Mouse (Mus musculus) c-Kit-positive CD71-positive TER-119-positive erythroid progenitor cells, embryonic 14.5 days (primary cell): ENCODE measurements around the gene Dis3l2.

Source experiments
- DNase-seq: peaks from one replicate; pipeline ENCODE4 v3.0.0-alpha.2; 2013; ENCODE audit warnings: low spot score

Gene Dis3l2

DNA sequence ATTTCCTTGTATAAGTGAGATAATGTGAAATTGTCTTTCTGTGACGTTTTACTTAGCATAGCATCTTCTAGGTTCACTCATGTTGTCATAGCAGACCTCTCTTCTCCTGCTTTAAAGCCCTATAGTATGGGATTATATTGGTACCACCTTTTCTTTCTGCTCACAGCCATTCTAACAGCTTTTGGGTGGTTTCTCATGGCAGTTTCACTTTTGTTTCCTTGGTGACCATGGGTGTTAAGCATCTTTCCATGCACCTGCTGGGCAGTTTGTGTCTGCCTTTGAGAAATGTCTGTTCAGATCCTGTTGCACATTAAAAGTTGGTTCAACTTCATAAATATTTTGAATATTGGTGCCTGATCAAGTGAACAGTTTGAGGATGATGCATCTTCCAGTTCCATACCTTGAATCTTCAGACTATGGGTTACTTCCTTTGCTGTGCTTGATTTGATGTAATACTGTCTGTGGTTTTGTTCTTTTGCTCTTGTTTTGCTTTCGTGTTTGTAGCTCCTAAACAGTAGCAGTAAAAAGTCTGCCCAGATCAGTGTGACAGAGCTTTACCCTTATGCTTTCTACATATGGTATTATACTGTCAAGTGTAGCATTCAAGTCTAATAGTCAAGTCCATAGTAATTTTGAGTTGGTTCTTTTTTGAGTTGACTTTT, 29.7 kb downstream of the Dis3l2 start:
- no peak for DNase-seq

DNA sequence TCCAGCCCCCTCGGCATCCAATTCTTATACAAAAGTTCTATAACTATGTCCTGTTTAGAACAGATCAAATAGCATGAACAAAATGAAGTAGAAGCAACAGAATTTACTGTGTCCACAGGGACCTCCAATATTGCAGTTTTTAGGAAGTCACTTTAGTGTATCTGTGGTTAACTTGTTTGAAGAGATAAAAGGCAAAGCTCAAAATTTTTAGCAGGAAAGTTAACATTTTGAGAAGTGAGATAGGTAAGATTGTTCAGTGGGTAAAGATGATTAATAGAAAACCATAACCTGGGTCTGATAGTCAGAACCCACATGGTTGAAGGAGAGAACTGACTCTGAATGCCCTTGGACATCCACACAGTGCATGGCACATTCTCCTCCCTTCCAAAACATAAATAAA, 32.8 kb downstream of the Dis3l2 start:
- no peak for DNase-seq

DNA sequence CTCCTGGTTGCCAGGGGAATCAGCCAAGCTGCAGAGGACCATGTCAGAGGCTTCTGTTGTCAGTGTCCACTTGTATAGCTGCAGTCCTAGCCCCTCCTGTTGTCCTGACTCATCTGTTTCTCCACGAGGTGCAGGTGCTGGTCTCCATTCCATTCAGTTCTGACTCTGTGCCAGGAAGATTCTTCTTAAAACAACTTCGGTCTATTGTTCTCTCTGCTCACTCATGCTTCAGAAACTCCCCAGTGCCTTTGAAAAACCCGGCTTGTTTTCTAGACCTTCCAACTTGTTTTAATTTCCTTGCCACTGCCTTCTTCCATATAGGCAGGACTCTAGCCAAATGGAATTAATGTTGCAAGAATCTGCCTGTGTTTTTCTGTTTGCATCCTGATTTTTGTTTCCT, 39.3 kb downstream of the Dis3l2 start:
- no peak for DNase-seq

DNA sequence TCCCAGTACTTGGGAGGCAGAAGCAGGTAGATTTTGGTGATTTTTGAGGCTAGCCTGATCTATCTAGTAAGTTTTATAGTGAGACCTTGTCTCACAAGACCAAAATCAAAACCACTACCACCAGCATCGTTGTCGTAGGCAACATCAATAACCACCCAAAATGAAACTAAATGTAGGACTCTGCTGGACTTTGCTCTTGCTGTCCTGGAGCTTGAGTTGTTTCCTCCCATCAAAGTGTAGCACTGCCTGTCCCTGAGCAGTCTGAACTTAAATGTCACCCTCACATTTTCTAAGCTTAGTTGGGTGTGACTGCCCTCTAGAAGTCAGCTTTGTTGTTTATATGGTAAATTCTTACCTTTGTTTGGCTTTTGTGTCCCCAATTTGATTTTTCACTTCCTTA, 43.4 kb downstream of the Dis3l2 start:
- no peak for DNase-seq

DNA sequence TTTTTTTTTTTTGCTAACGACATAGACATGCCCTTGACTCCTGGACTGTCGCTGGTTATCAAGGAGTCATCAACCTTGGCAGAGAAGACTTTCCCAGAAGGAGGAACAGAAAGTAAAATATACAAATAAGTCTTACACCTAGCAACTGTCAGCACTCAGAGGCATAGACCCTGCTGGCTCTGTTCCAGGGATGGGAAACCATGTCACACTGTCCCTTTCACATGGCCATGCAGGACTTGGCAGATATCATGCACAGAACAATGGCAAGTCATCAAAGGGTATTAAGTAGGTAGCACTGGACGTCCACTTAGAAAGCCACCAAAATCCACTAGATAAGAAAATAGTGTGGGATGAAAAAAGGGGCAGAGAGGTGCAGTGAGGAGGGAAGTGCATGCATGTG, 46.5 kb downstream of the Dis3l2 start:
- DNase-seq = no peak

DNA sequence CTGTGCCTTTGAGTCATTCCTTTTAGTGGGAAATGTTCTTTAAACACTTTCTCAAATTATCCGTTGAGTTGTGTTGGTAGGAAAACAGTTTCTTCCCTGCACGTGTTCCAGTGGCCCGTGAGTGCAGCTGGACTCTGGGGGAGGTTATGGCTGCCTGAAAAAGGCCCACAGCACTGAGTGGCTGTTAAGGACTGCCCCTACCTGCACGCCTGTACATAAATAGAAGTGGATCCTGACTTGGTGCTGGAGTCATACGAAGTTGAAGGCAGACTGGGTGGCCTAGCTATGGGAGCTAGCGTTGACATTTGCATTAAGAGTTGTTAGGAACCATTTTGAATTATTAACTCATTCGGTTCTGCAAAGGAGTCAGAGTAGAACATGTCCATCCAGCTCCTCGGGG, 49.8 kb downstream of the Dis3l2 start:
- no peak for DNase-seq

DNA sequence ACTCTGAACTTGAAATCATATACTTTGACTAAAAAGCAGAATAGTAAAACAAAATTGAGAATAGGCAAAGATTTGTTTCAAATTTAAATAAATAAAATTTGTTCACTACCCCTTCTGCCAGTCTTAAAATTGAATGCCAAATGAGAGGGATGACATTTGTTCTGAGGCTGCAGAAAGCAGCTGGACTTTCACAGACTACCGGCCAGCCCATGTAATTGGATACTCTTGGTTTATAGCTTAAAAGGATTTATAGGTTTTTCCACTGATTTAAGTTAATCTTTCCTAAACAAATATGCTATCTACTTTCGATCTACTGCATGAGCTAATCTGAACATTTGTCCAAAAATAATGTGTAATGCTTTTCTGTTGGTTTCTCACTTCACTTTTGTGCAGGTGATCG, 50.7 kb downstream of the Dis3l2 start:
- DNase-seq = no peak

DNA sequence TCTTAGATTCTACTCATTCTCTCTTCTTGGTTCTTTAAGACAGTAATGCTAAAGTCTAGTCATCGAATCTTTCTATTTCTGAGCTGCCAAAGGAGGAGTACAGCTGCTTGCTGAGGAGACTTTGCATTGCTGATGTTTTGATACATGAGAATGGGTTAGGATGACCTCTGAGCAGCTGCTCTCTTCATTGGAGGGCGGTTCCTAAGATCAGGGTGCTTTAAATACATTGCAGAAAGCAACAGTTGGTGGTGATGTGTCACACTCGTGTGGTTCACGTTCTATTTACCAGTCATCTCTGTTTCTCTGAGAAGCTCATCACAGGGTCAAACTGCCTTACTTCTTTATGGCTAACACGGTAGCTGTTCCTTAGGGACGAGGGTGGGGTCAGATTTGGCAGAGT, 54.5 kb downstream of the Dis3l2 start:
- no peak for DNase-seq

DNA sequence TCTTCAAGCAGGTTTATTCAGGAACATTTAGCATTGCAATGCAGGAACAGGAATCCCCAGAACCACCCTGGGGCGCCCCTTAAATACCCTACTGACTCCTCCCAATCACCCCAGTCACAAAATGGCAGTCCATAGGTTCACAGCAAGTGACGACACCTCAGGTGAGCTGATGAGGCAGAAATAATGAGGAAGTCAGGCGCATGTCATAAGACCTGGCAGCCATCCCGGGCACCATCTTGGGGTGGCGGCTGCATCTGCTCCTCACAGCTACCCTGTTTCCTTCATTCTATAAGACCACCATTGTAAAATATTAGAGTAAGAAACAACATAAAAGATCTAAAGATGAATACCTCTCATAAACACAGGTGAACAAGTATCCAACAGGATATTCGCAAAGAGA, 58.6 kb downstream of the Dis3l2 start:
- no peak for DNase-seq

DNA sequence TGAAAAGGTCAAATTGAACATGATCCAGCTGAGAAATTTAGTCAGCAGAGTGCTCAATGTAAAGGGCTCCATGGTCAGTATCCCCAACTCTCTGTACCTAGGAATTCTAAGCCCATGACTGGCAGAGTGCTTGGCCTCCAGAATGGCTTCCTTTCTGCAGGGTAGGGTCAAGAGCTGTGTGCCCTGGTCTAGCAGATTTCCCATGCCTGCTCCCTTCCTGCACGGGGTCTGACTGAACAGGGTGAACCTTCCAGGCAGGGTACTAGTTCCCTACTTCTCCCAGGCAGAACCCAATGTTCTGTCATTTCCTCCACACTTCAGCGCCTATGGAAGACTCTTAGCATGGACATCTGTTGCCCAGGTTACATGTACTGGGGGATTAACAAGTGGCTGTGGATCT, 97.6 kb downstream of the Dis3l2 start:
- no peak for DNase-seq

DNA sequence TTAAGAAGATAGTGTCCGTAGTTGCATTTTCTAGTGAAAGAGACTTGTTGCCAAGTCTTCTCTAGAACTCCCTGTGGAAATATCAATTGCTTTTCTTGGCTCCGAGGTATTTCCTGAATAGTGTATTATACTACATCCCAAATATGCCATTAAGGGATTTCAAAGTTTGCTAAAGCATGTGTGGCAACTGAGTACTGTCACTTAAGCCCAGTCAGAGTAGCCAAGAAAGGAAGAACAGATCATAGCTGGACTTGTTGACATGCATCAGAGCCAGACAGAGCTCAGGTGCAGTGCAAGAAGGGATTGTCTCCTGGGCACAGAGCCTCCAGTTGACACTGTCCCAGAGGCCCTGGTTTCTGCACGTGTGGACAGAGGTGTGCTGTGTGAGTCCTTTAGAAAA, 108.1 kb downstream of the Dis3l2 start:
- DNase-seq = no peak

DNA sequence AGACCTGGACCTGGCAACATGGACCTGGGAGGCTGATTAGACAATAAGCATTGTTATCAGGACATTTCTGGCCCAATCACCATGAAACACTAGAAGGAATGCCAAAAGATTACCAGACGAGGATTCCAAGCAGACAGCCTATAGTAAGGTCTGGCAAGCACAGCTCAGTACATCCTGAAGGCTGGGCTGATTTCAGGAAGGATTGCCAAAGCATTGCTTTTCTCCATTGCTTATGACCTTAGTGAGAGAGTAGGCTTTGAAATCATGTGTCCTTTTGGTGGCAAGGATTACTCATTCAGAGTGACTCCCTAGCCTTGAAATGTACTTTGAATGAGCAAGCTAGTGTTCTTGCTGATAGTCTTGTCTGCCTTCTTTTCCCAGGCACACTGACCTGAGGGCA, 118.7 kb downstream of the Dis3l2 start:
- DNase-seq = no peak

DNA sequence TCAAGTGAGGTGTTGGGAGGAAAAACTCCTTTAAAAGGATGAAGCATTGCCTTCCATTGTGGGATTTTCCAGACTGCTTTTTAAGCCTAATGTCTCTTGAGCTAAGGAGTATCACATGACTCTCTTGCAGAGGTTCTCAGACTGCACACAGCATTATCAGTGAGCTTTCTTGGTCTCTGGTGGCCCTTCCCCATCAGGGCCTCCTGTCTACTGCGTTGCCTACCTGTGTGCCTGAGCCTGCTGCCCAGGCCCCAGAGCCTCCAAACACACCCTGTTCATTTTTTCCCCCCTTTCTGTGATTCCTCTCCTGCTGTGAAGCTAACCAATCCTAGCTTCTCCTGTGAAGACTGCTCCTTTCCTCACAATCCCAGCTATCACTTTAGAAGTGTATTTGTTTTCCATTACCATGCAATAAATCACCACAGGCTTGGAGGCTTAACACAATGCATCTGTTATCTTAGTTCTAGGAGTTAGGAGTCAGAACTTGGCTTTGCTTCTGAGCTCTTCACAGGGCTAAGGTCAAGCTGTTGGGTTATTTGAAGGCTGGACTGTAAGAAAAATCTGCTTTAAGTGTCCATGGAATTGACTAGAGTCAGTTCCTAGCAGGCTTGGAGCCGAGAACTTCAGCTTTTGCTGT, 130.9 kb downstream of the Dis3l2 start:
- no peak for DNase-seq

DNA sequence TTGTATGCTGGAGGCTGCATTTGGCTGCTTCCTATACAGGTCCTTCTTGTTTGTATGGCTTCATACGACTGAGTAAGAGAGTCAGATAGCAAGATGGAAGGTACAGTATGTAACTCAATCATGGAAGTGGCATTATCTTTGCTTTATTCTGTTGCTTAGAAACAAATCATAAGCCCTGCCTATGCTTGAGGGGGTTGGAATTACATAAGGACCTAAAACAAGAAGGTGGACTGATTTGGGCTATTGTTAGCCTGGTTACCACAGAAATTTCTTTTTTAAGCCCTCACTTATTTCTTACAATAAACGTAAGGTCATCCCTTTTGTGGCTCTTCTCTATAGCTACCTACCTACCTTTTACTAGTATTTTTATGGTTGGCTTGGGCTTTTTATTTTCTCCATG, 131.4 kb downstream of the Dis3l2 start:
- no peak for DNase-seq

DNA sequence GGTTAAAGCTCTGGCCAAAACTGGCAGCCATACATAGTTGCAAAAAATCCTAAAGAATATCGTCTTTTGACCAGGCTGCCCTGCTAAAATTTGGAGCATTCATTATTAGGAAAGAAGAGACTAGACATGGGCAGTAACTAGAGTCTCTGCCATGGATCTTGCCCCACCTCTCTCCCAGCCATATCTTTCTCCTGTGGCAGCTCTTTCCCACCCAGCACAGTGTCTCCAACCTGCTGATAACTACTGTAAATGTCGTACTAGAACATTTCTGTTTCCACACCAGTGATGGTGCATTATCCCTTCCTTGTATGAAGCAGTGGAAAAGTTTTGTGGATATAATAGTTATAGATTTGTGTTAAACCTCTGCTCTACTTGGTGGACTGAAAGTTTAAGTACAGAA, 147.1 kb downstream of the Dis3l2 start:
- DNase-seq = no peak

DNA sequence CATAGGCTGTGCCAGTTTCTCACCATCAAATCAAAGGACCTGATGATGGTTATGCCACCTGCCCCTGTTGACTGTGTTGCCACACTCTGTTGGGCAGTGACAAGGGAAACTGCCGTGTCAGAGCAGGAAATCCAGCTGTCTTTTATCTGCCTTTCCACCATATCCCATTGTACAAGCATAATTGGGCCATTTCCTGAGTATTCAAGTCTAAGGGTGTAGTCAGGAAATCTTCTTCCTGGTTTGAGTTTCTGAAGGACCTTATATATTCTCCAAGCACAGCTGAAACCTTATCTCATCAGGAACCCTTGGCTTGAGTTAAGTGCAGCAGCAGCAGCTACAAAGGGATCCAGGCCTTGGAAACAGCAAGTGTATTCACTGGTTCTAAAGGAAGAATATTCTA, 155.3 kb downstream of the Dis3l2 start:
- no peak for DNase-seq

DNA sequence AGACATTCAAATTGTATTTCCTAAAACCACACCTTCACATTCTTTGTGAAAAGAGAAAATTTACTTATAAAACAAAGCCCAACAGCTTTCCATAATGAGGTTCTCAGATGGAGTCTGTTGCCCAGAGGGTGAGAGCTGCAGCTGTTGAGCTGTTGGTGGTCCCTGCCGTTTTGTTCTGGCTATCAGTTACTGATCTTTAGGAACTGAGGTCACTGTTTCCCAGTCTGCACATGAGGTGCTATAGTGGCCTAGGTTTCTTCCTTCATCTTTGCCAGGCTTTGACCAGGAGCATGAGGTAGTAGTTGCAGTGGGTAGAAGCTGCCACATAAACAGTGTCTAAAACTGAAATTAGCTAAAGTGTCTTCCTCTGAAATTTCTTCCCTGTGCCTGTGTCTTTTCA, 155.8 kb downstream of the Dis3l2 start:
- no peak for DNase-seq

DNA sequence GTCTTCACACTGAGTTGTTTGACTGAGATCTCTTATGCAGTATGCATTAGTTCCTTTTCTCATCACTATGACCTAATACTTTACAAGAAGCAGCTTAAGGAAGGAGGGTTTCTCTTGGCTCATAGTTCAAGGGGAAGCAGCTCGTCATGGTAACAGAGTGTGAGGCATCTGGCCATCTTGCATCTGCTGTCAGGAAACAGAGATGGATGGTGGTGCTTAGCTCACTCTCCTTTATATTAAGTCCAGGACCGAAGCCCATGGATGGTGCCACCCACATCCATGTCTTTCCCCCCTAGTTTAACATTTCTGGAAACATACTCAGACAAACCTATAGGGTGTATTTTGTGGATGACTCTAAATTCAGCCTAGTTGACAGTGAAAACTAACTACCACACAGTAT, 170.1 kb downstream of the Dis3l2 start:
- no peak for DNase-seq

DNA sequence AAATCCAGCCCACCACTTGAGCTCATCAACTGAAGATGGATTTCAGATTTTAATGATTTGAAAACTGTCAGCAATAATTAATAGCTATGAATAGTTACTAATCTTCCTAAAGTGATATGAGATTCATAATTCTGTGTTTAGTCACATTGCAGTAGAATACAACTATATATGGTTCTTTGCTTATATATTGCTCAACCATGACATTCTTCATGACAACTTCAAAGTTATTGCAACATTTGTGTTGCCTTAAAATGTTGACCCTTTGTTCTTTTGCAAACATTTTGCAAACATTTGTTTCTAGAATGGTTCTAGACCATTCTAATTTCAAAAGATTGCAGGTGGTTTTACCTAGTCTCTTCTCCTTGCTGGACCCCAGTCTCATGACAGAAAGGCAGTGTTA, 175.1 kb downstream of the Dis3l2 start:
- no peak for DNase-seq

DNA sequence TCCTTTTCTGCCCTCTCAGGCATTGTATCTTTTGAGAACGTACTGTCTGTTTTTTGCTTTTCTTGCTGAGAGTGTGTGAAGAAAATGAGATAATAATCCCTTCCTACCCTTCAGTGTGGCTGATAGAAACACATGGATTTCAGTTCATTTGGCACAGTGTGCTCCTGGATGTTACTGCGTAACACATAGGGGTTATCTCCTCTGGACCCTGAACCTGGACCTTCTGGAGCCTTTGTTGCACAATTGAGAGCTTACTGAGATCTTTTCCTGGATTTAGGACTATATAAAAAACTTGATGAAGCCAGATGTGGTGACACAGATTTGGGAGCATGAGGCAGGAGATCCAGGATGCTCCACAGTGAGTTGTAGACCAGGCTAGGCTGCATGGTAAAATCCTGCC, 175.9 kb downstream of the Dis3l2 start:
- no peak for DNase-seq

DNA sequence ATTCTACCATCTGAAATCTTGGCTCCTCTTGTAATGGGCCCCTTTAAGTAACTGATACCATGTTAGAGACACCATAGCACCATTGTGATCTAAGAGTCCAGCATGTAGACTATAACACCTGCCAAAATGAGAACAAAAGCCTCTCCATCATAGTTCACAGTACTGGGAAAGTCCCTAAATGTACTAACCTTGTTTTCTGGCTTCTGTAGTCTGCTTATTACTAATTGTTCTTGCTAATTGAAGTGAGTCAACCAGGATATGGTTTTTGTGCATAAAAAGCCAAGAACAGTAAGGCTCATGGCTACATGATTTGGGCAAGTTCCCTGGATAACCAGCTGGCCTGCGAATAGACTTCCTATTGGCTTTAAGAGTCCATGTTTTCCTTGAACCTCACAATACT, 183.5 kb downstream of the Dis3l2 start:
- no peak for DNase-seq

DNA sequence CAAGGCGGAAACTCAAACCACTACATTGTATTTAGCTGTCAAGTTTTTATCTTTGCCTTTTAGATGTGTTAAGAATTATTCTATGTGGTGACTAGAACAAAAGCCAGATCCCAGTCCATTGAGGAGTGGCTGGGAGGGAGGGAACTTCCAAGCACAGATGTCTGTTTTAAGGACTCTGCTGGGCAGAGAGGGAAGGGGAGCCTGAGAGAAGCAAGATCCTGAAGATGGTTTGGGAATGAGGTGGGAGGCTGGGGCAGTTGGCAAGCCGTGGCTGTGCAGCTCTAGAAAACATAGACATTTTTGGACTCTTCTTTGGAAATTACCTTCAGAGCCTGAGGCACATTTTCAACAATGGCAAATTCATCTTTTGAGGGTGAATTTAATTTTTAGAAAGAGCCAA, 208.9 kb downstream of the Dis3l2 start:
- DNase-seq = no peak

DNA sequence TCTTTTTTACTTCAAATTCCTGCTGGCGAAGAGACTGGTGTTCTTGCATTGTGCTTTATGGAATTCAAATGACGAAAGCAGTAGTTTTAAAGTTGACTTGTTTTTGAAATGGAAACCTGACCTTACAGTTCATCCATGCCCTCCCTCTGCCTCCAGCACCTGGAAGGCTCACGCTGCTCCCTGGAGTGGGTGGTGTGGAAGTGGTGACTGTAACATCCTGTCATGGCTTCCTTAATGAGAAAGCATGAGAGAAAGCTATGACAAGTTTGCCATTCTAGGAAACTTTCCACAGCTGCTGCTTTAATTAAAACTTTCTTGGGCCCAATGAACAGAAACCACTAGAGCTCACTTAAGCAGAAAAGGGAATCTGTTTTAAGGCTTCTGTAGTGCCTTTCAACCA, 210.3 kb downstream of the Dis3l2 start:
- DNase-seq = no peak

DNA sequence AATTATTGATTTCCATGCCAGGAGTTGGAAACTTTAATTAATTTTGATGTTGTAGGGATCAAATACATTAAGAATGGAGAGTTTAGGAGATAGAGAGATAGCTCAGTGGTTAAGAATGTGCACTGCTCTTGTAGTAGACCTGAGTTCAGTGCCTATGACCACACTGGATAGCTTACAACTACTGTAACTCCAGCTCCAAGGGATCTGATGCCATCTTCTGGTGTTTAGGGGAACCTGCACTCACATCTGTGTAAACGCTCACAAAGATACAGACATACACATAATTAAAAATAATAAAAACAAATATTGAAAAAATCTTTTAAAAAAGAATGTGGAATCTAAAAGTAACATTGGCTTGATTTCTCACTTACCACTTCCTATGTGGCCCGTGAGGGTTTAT, 211.1 kb downstream of the Dis3l2 start:
- peak; percentile 12 for DNase-seq
